Mouse (Mus musculus) embryonic facial prominence, embryonic 11.5 days (tissue): Measurements from ENCODE around the gene Adgrv1. TPM values are rescaled to one million over a fixed set of nuclear protein-coding genes. Genes with fewer than 3 reads are reported as not detected.

ENCODE experiments used
- ATAC-seq: fragments of 200-750 bp; cut with Nextera tagmentation; replicated peaks from 2 replicates; pipeline ENCODE4 v1.8.0; 2017; ENCODE audit warnings: low read depth; ENCODE audit not compliant: insufficient number of reproducible peaks, low FRiP score, low TSS enrichment
- DNase-seq: peaks from one replicate; pipeline ENCODE4 v3.0.0-alpha.2; 2015; ENCODE audit warnings: low spot score
- H3K27ac ChIP-seq: fragments of 300-500 bp; sonication (generic); replicated peaks from 2 replicates; pipeline ENCODE4 v1.5.1; 2014; ENCODE audit warnings: mild to moderate bottlenecking, low read depth, low read length, control low read depth
- H3K27me3 ChIP-seq: fragments of 300-500 bp; sonication (generic); 2 replicates; pipeline ENCODE4 v1.6.1; 2014; ENCODE audit warnings: mild to moderate bottlenecking, low read length, moderate library complexity, mixed read lengths; ENCODE audit not compliant: control insufficient read depth, insufficient read depth
- H3K36me3 ChIP-seq: fragments of 300-500 bp; sonication (generic); replicated peaks from 2 replicates; pipeline ENCODE4 v1.6.1; 2014; ENCODE audit warnings: low read depth, mild to moderate bottlenecking, low read length, moderate library complexity, mixed read lengths; ENCODE audit not compliant: control insufficient read depth, insufficient read depth
- H3K4me1 ChIP-seq: fragments of 300-500 bp; sonication (generic); 2 replicates; pipeline ENCODE4 v1.6.1; 2014; ENCODE audit warnings: low read length, mixed read lengths; ENCODE audit not compliant: control insufficient read depth, insufficient read depth
- H3K4me2 ChIP-seq: fragments of 300-500 bp; sonication (generic); 2 replicates; pipeline ENCODE4 v1.6.1; 2014; ENCODE audit warnings: low read depth, mild to moderate bottlenecking, control low read depth, low read length, moderate library complexity
- H3K4me3 ChIP-seq: fragments of 300-500 bp; sonication (generic); 2 replicates; pipeline ENCODE4 v1.5.1; 2014; ENCODE audit warnings: low read depth, low read length, control low read depth
- H3K9ac ChIP-seq: fragments of 300-500 bp; sonication (generic); replicated peaks from 2 replicates; pipeline ENCODE4 v1.6.1; 2014; ENCODE audit warnings: mild to moderate bottlenecking, control low read depth, low read length
- H3K9me3 ChIP-seq: fragments of 300-500 bp; sonication (generic); replicated peaks from 2 replicates; pipeline ENCODE4 v1.6.1; 2016; ENCODE audit warnings: mild to moderate bottlenecking, low read length, inconsistent platforms, mixed read lengths; ENCODE audit not compliant: control insufficient read depth
- WGBS: fragments of 180-500 bp; shearing (Covaris S2); extraction: QIAGEN DNeasy Blood & Tissue Kit; methylation state at CpG from one replicate; pipeline ENCODE4 v1.1.7; 2014; 5-methylcytosine and 5-hydroxymethylcytosine counted together
- polyA plus RNA-seq: library from polyadenylated mRNA; unstranded; fragments of >200 nt; fragmentation: Nextera tagmentation; extraction: Ambion mirVana; gene quantifications from 2 replicates; pipeline ENCODE4 v1.2.1, GENCODE M21; 2014

The Adgrv1 gene
- polyA plus RNA-seq, 1 experiment from 2014 or later, result 8.0 TPM

- 75% methylated on average over 9 of the region's 9 CpGs for WGBS
- no peak for DNase-seq
Observed at GRCm38 (mm10) chr13:81596910-81597607, 35.9 kb downstream of the Adgrv1 start.

GRCm38 (mm10) chr13:81578692-81579091, 54.3 kb downstream of the Adgrv1 start:
- Histone ChIP-seq H3K9ac (no peak overlapping the region), H3K4me3 (no peak overlapping the region), H3K27ac (no peak overlapping the region), H3K9me3 (no peaks in the 10 kb centered on the region), H3K4me1 (no peaks in the 10 kb centered on the region), H3K36me3 (no peaks in the 10 kb centered on the region), H3K4me2 (no peak overlapping the region), H3K27me3 (no peaks in the 10 kb centered on the region)
- 96% methylated on average over 8 of the region's 8 CpGs for WGBS
- ATAC-seq, result no peak
- no peak for DNase-seq

More at GRCm38 (mm10) chr13:81596910-81597607, 35.9 kb downstream of the Adgrv1 start:
- Histone ChIP-seq H3K4me3 (no peak overlapping the region), H3K36me3 (no peaks in the 10 kb centered on the region), H3K4me1 (no peaks in the 10 kb centered on the region), H3K4me2 (no peak overlapping the region), H3K9ac (no peak overlapping the region), H3K27me3 (no peaks in the 10 kb centered on the region), H3K9me3 (no peaks in the 10 kb centered on the region), H3K27ac (no peak overlapping the region)
- peak; percentile 18; the same call in 1 of the 2 replicates for ATAC-seq

GRCm38 (mm10) chr13:81570241-81570821, 62.6 kb downstream of the Adgrv1 start:
- H3K27ac ChIP-seq, result no peak overlapping the region
- no peaks in the 10 kb centered on the region for H3K27me3 ChIP-seq
- WGBS, result 60% methylated on average over 12 of the region's 12 CpGs
- H3K9ac ChIP-seq, result no peak overlapping the region
- H3K9me3 ChIP-seq, result no peaks in the 10 kb centered on the region
- ATAC-seq (peak; percentile 86), DNase-seq (peak; percentile 15)
- H3K4me3 ChIP-seq, result no peak overlapping the region
- no peak overlapping the region; the same call in 1 of the 2 replicates for H3K4me2 ChIP-seq
- no peaks in the 10 kb centered on the region for H3K36me3 ChIP-seq
- H3K4me1 ChIP-seq, result no peaks in the 10 kb centered on the region

- no peak overlapping the region for H3K27ac ChIP-seq
- H3K36me3 ChIP-seq, result no peaks in the 10 kb centered on the region
- H3K4me3 ChIP-seq, result no peak overlapping the region
- no peaks in the 10 kb centered on the region for H3K9me3 ChIP-seq
- no peak for ATAC-seq
- H3K9ac ChIP-seq, result no peak overlapping the region
- H3K4me2 ChIP-seq, result no peak overlapping the region
- DNase-seq, result no peak
- H3K4me1 ChIP-seq, result no peaks in the 10 kb centered on the region
- no peaks in the 10 kb centered on the region for H3K27me3 ChIP-seq
- 83% methylated on average over 1 of the region's 1 CpGs for WGBS
Observed at GRCm38 (mm10) chr13:81550024-81550423, 82.9 kb downstream of the Adgrv1 start.

- no peak overlapping the region for H3K9ac ChIP-seq
- no peak overlapping the region for H3K27ac ChIP-seq
- H3K9me3 ChIP-seq, result no peaks in the 10 kb centered on the region
- H3K4me2 ChIP-seq, result no peak overlapping the region
- no peaks in the 10 kb centered on the region for H3K4me1 ChIP-seq
- ATAC-seq, result no peak
- H3K4me3 ChIP-seq, result no peak overlapping the region
- H3K27me3 ChIP-seq, result no peaks in the 10 kb centered on the region
- no peak for DNase-seq
- H3K36me3 ChIP-seq, result no peaks in the 10 kb centered on the region
- 95% methylated on average over 2 of the region's 2 CpGs for WGBS
Observed at GRCm38 (mm10) chr13:81534916-81535315, 98.0 kb downstream of the Adgrv1 start.

GRCm38 (mm10) chr13:81526687-81527086, 106.3 kb downstream of the Adgrv1 start:
- Histone ChIP-seq H3K4me2 (no peak overlapping the region), H3K4me3 (no peak overlapping the region), H3K9ac (no peak overlapping the region), H3K9me3 (no peaks in the 10 kb centered on the region), H3K36me3 (no peaks in the 10 kb centered on the region), H3K27me3 (no peaks in the 10 kb centered on the region), H3K4me1 (no peaks in the 10 kb centered on the region), H3K27ac (no peak overlapping the region)
- ATAC-seq (no peak), DNase-seq (peak; percentile 17)
- 61% methylated on average over 4 of the region's 4 CpGs for WGBS

- Histone ChIP-seq H3K4me2 (no peak overlapping the region), H3K27me3 (no peaks in the 10 kb centered on the region), H3K9ac (no peak overlapping the region), H3K9me3 (no peaks in the 10 kb centered on the region), H3K4me1 (no peaks in the 10 kb centered on the region), H3K36me3 (no peaks in the 10 kb centered on the region), H3K27ac (no peak overlapping the region), H3K4me3 (no peak overlapping the region)
- no peak for DNase-seq
- WGBS, result 85% methylated on average over 7 of the region's 7 CpGs
- no peak for ATAC-seq
Observed at GRCm38 (mm10) chr13:81510142-81510541, 122.8 kb downstream of the Adgrv1 start.

- H3K9me3 ChIP-seq, result no peaks in the 10 kb centered on the region
- H3K4me2 ChIP-seq, result no peak overlapping the region
- H3K36me3 ChIP-seq, result no peaks in the 10 kb centered on the region
- ATAC-seq (0 out of 2 replicates have a peak, but pooled peaks have one; percentile 29), DNase-seq (no peak)
- no peak overlapping the region for H3K27ac ChIP-seq
- no peaks in the 10 kb centered on the region for H3K4me1 ChIP-seq
- no peak overlapping the region for H3K9ac ChIP-seq
- WGBS, result 54% methylated on average over 3 of the region's 3 CpGs
- H3K4me3 ChIP-seq, result no peak overlapping the region
- no peaks in the 10 kb centered on the region for H3K27me3 ChIP-seq
Observed at GRCm38 (mm10) chr13:81497035-81497434, 135.9 kb downstream of the Adgrv1 start.
